Mouse (Mus musculus) ovary, adult 2 months (tissue): ENCODE data around the gene Lrcol1. TPM values are rescaled to one million over a fixed set of nuclear protein-coding genes. Genes with fewer than 3 reads are reported as not detected.

Experiments
- polyA plus RNA-seq: library from polyadenylated mRNA; depleted of rRNA; stranded (reverse); fragments of >200 nt; gene quantifications from 2 replicates; pipeline ENCODE4 v1.2.3, GENCODE M21; 2012; rRNA removed

The Lrcol1 gene
- polyA plus RNA-seq = not detected in 2 replicates

GRCm38 (mm10) chr5:110344524-110344923 is at the start of gene Lrcol1:
Gene Lrcol1 (plus strand): TSS chr5:110344730.

GRCm38 (mm10) chr5:110342648-110343284 is 1.8 kb upstream of the Lrcol1 start, which contains the start of gene P2rx2:
Gene P2rx2 (minus strand): TSS chr5:110343212.

Other genes starting within 250 kb of the Lrcol1 start
- gene Plcxd1, start 244.8 kb upstream of the Lrcol1 start, polyA plus RNA-seq = 0.42 and 1.0 TPM in 2 replicates
- gene Gtpbp6, start 236.5 kb upstream of the Lrcol1 start, polyA plus RNA-seq = 205 and 214 TPM in 2 replicates
- gene Zfp605, start 234.6 kb upstream of the Lrcol1 start, polyA plus RNA-seq = 0.25 and 0.47 TPM in 2 replicates
- gene Chfr, start 208.9 kb upstream of the Lrcol1 start, polyA plus RNA-seq = 45.8 and 52.5 TPM in 2 replicates
- gene Golga3, start 168.0 kb upstream of the Lrcol1 start, polyA plus RNA-seq = 14.8 and 15.8 TPM in 2 replicates
- gene Ankle2, start 113.7 kb upstream of the Lrcol1 start, polyA plus RNA-seq = 16.3 and 19.1 TPM in 2 replicates
- 28.2 and 33.0 TPM in 2 replicates for gene Pgam5, start 74.8 kb upstream of the Lrcol1 start, polyA plus RNA-seq
- 4.5 and 5.5 TPM in 2 replicates for gene Pxmp2, start 58.5 kb upstream of the Lrcol1 start, polyA plus RNA-seq
- 7.7 and 12.0 TPM in 2 replicates for gene Pole, start 58.4 kb upstream of the Lrcol1 start, polyA plus RNA-seq
- 1.3 and 1.6 TPM in 2 replicates for gene P2rx2, start 1.5 kb upstream of the Lrcol1 start, polyA plus RNA-seq
- 207 and 215 TPM in 2 replicates for gene Fbrsl1, start 103.8 kb downstream of the Lrcol1 start, polyA plus RNA-seq
- gene Galnt9, start 199.6 kb downstream of the Lrcol1 start, polyA plus RNA-seq = 0.33 and 0.50 TPM in 2 replicates